Mouse (Mus musculus) frontal cortex, postnatal 25 days (tissue): ENCODE results near the gene Prkd2.
A peak's percentile ranks its signal among the peaks of the same experiment; 100 is the strongest.

Source experiments
- DNase-seq, 2 experiments: peaks; one replicate each; pipeline ENCODE4 v3.0.0; 2022; ENCODE audit warnings: low spot score in 2 of 2

The Prkd2 gene

GRCm38 (mm10) chr7:16893612-16894011, 50.9 kb downstream of the Prkd2 start:
- DNase-seq = no peak

- no peak for DNase-seq
Measured at GRCm38 (mm10) chr7:16894279-16894678, 51.6 kb downstream of the Prkd2 start.

- peak in 1 of 2 experiments; percentile 66 for DNase-seq
Measured at GRCm38 (mm10) chr7:16895000-16895399, 52.3 kb downstream of the Prkd2 start.

GRCm38 (mm10) chr7:16895511-16895910, 52.8 kb downstream of the Prkd2 start:
- no peak for DNase-seq

- DNase-seq = no peak
Measured at GRCm38 (mm10) chr7:16900526-16900925, 57.8 kb downstream of the Prkd2 start.

GRCm38 (mm10) chr7:16903439-16903955, 60.8 kb downstream of the Prkd2 start:
- no peak for DNase-seq

- no peak for DNase-seq
Measured at GRCm38 (mm10) chr7:16904120-16904675, 61.5 kb downstream of the Prkd2 start.

GRCm38 (mm10) chr7:16905491-16906021, 62.9 kb downstream of the Prkd2 start:
- no peak for DNase-seq

GRCm38 (mm10) chr7:16906281-16906680, 63.6 kb downstream of the Prkd2 start, which contains the start of gene Ptgir:
TSS of gene Ptgir (plus strand) at chr7:16906490.
- no peak for DNase-seq

GRCm38 (mm10) chr7:16906889-16907559, 64.3 kb downstream of the Prkd2 start:
- DNase-seq = no peak

GRCm38 (mm10) chr7:16907842-16908241, 65.1 kb downstream of the Prkd2 start:
- no peak for DNase-seq

GRCm38 (mm10) chr7:16908367-16908766, 65.7 kb downstream of the Prkd2 start:
- DNase-seq = no peak

- no peak for DNase-seq
Measured at GRCm38 (mm10) chr7:16908859-16909258, 66.2 kb downstream of the Prkd2 start.

GRCm38 (mm10) chr7:16909909-16910308, 67.2 kb downstream of the Prkd2 start:
- no peak for DNase-seq

- DNase-seq = no peak
Measured at GRCm38 (mm10) chr7:16911904-16912303, 69.2 kb downstream of the Prkd2 start.

- DNase-seq = no peak
Measured at GRCm38 (mm10) chr7:16912360-16912759, 69.7 kb downstream of the Prkd2 start.

GRCm38 (mm10) chr7:16913806-16914452, 71.2 kb downstream of the Prkd2 start:
- DNase-seq = peak in 1 of 2 experiments; percentile 56

GRCm38 (mm10) chr7:16914453-16915343, 72.0 kb downstream of the Prkd2 start:
- no peak for DNase-seq

- no peak for DNase-seq
Measured at GRCm38 (mm10) chr7:16915461-16916340, 73.0 kb downstream of the Prkd2 start.
